Mouse (Mus musculus): ENCODE measurements around the gene Prkcsh. TPM values are rescaled to one million over a fixed set of nuclear protein-coding genes. Genes with fewer than 3 reads are reported as not detected.

Gene Prkcsh
- total and polyA plus RNA-seq, 3 experiments = 183 to 577 (median 356) TPM

DNA sequence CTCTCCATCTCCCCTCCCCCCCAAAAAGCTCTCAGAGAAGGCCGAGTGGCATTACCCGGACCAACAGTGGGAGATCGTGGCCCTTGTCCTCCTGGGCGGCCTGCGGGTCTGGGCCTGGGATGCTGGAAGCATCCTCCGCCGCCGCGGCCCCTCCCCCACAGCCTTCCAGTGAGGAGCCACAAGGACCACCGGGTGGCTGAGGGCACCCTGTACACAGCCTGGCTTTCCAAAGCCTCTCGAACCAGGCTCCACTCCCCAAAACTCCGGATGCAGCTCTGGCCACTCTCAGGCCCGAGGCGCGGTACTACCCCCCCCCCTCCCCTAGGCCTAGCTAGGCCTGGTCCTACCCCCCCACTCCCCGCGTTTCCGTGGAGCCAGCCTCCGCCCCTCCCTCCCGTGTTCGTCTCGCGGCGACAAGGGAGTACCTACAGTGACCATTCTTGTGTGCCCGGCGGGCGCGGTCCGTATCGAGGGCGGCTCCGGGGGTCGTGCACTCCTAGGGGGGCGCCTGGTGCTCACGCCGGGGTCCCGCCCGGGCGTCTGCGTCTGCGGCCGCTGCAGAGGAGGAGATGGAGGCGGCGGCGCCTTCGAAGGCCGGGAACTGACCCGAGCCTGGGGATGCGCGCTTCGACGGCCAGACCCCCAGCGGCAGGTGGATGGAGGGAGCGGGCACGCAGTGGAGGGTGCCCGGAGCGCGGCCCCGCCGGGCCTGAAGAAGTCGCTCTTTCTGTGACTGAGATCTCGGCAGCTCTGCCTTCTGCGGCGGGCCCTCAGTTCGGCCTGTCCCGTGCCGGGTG is 48.8 kb downstream of the Prkcsh start:
- H3K4me3 ChIP-seq (ENCODE audit: control insufficient read depth in 1 of 2, insufficient read depth in 1 of 2, low read depth in 2 of 2, low read length in 2 of 2) = no peak overlapping the region
- no peak overlapping the region for H3K27ac ChIP-seq (ENCODE audit: control insufficient read depth, low read depth, low read length)
- TF ChIP-seq HCFC1 (IDR thresholded peaks at IDR 0.05; ENCODE audit: low read depth, low read length) (no peak), CHD1 (IDR thresholded peaks at IDR 0.05; ENCODE audit: low read depth, low read length) (no peak), POLR2A (IDR thresholded peaks at IDR 0.05; ENCODE audit: control insufficient read depth in 1 of 2, insufficient read depth in 1 of 2, low read depth in 1 of 2, low read length in 2 of 2, poor library complexity in 1 of 2) (no peak), RAD21 (IDR thresholded peaks at IDR 0.05; ENCODE audit: low read depth, low read length) (no peak), MAX (IDR thresholded peaks at IDR 0.05; ENCODE audit: low read length) (no peak), MAFK (IDR thresholded peaks at IDR 0.05; ENCODE audit: borderline replicate concordance, low read depth, low read length) (no peak), MXI1 (IDR thresholded peaks at IDR 0.05; ENCODE audit: low read depth, low read length) (no peak), SIN3A (IDR thresholded peaks at IDR 0.05; ENCODE audit: low read length) (no peak), POLR2AphosphoS5 (IDR thresholded peaks at IDR 0.05; ENCODE audit: borderline replicate concordance, low read depth, low read length) (no peak), SMC3 (IDR thresholded peaks at IDR 0.05; ENCODE audit: low read depth, low read length) (no peak), GABPA (IDR thresholded peaks at IDR 0.05; ENCODE audit: low read depth, low read length) (no peak), ZMIZ1 (IDR thresholded peaks at IDR 0.05; ENCODE audit: low read depth, low read length) (no peak), UBTF (IDR thresholded peaks at IDR 0.05; ENCODE audit: borderline replicate concordance, insufficient read depth, low read depth, low read length) (no peak)
- no peak overlapping the region for H3K9ac ChIP-seq (ENCODE audit: control insufficient read depth, low read depth, low read length, poor library complexity, severe bottlenecking)
- H3K9me3 ChIP-seq (replicated peaks; ENCODE audit: insufficient read depth, low read length) = no peaks in the 10 kb centered on the region
- H3K4me1 ChIP-seq (ENCODE audit: control insufficient read depth in 1 of 2, insufficient read depth in 2 of 2, low read length in 2 of 2) = no peaks in the 10 kb centered on the region
- no peak for DNase-seq (ENCODE audit: low read depth, low spot score)
- no peaks in the 10 kb centered on the region for H3K27me3 ChIP-seq (ENCODE audit: control insufficient read depth in 1 of 2, insufficient read depth in 2 of 2, low read length in 2 of 2)
- no peaks in the 10 kb centered on the region for H3K79me2 ChIP-seq (ENCODE audit: control insufficient read depth, insufficient read depth, low read length, poor library complexity)
- no peaks in the 10 kb centered on the region for H3K36me3 ChIP-seq (ENCODE audit: control insufficient read depth in 1 of 2, insufficient read depth in 2 of 2, low read length in 2 of 2)

DNA sequence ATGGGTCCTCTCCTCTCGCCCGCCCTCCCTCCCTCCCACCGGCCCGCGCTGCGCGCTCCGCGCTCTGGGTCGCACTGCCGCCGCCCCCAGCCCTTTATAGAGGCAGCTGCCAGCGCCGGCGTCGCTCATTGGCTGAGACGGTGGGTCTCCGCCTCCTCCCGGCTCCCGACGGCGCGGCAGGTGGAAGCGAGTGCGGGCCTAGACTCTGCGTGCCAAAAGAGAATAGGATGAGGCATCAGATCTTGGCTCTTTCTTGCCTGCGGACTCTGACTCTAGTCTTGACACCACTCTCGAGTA is 49.3 kb downstream of the Prkcsh start, which contains the start of gene Elavl3:
Elavl3 (minus strand) TSS at position 66 of the 297 bp plus-strand sequence.
- H3K9ac ChIP-seq (ENCODE audit: control insufficient read depth, low read depth, low read length, poor library complexity, severe bottlenecking) = no peak within 1 kb of the TSS
- no peaks in the 10 kb centered on the region for H3K4me1 ChIP-seq (ENCODE audit: control insufficient read depth in 1 of 2, insufficient read depth in 2 of 2, low read length in 2 of 2)
- no peak within 1 kb of the TSS for H3K27ac ChIP-seq (ENCODE audit: control insufficient read depth, low read depth, low read length)
- no peaks in the 10 kb centered on the region for H3K36me3 ChIP-seq (ENCODE audit: control insufficient read depth in 1 of 2, insufficient read depth in 2 of 2, low read length in 2 of 2)
- no peak for TF ChIP-seq JUND (IDR thresholded peaks at IDR 0.05; ENCODE audit: low read depth, low read length)
- no peak for TF ChIP-seq GATA1 (IDR thresholded peaks at IDR 0.05; ENCODE audit: low read depth, low read length)
- no peak for TF ChIP-seq POLR2AphosphoS5 (IDR thresholded peaks at IDR 0.05; ENCODE audit: borderline replicate concordance, low read depth, low read length)
- TF ChIP-seq SMC3 (IDR thresholded peaks at IDR 0.05; ENCODE audit: low read depth, low read length) = no peak
- TF ChIP-seq CHD2 (IDR thresholded peaks at IDR 0.05; ENCODE audit: low read length) = no peak
- no peak within 1 kb of the TSS for H3K4me3 ChIP-seq (ENCODE audit: control insufficient read depth in 1 of 2, insufficient read depth in 1 of 2, low read depth in 2 of 2, low read length in 2 of 2)
- no peak for DNase-seq (ENCODE audit: low read depth, low spot score)
- no peaks in the 10 kb centered on the region for H3K79me2 ChIP-seq (ENCODE audit: control insufficient read depth, insufficient read depth, low read length, poor library complexity)
- H3K9me3 ChIP-seq (replicated peaks; ENCODE audit: insufficient read depth, low read length) = no peaks in the 10 kb centered on the region
- H3K27me3 ChIP-seq (ENCODE audit: control insufficient read depth in 1 of 2, insufficient read depth in 2 of 2, low read length in 2 of 2) = no peaks in the 10 kb centered on the region

Measured in MEL (cell line).